In the genomic region with DNA sequence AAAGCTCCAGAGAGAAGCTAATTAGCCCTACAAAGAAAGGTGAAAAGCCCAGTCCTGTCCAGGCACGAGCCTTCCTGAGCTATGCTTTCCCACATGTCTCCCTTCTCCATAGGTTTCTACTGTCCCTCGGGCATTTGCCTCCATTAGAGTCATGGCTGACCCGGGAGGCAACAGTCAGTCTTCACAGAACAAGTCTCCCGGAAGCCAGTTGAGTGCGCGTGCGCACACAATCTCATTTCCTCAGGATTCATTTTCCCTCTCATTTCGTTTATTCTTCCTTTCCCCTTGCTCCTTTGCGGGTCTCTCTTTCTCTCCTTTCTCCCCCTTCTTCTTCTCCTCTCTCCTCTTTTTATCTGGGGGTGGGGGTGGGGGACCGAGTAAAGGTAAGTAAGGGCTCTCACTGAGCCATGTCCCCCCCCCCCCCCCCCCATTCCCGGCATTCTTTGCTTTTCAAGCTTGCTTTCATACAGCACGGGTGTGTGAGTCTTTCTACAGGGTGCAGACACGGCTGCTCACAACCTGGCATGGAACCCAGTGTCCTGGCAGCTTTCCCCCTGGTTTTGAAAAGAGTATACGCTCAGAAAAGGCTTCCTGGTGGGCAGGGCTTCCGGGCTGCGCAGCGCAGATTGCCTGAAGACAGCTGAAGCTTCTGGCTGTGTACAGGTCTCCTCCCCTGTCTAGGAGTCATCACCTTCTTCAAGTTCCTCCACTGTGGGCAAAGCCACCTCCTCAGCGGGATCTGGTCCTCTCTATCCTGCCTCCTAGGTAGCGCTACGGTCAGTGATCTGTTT, we compare ENCODE assay signal across 9 mouse cellular contexts.
DNase-seq lines count a peak whose midpoint lies in the region; ATAC-seq lines count a peak whose summit lies in the region.
"Had no signal": no experiment of that assay in that cellular context is flagged by ENCODE, and none has a peak within 500 bp of the region (broad histone marks: within the 10 kb centered on the region; RNA-seq: fewer than 3 reads in every experiment).

No protein-coding gene starts in this region.

- H3K4me3 ChIP-seq in hindbrain, embryonic 15.5 days, result no peak overlapping the region
- no peak overlapping the region for H3K4me3 ChIP-seq in hindbrain, embryonic 11.5 days (ENCODE audit: low read depth, low read length)

- no peaks in the 10 kb centered on the region for H3K4me1 ChIP-seq in hindbrain, embryonic 15.5 days (replicated peaks)
- no peaks in the 10 kb centered on the region for H3K4me1 ChIP-seq in hindbrain, embryonic 11.5 days (replicated peaks; ENCODE audit: control insufficient read depth, insufficient read depth, low read length)

- WGBS in hindbrain, embryonic 15.5 days, result 72% methylated on average over 19 of the region's 20 CpGs
- WGBS in hindbrain, embryonic 11.5 days, result 86% methylated on average over 18 of the region's 20 CpGs

- H3K27ac ChIP-seq in hindbrain, embryonic 15.5 days (replicated peaks), result no peak overlapping the region
- no peak overlapping the region for H3K27ac ChIP-seq in hindbrain, embryonic 11.5 days (ENCODE audit: low read depth, low read length)

- H3K27me3 ChIP-seq in hindbrain, embryonic 15.5 days, result no peaks in the 10 kb centered on the region
- H3K27me3 ChIP-seq in hindbrain, embryonic 11.5 days (ENCODE audit: control insufficient read depth, insufficient read depth, low read length), result no peaks in the 10 kb centered on the region
- H3K27me3 ChIP-seq: Patski had no signal

- ATAC-seq in hindbrain, embryonic 15.5 days (ENCODE audit: low FRiP score, low read depth), result peak; percentile 42; the same call in 1 of the 2 replicates
- ATAC-seq in hindbrain, embryonic 11.5 days (ENCODE audit: low FRiP score), result no peak
- no peak for ATAC-seq in activated CD4-positive, CD25-positive, alpha-beta regulatory T cell, adult 4 months
- ATAC-seq: Patski had no signal

- no peaks in the 10 kb centered on the region for H3K36me3 ChIP-seq in hindbrain, embryonic 15.5 days
- H3K36me3 ChIP-seq in hindbrain, embryonic 11.5 days (ENCODE audit: control insufficient read depth, insufficient read depth, low read length), result no peaks in the 10 kb centered on the region

- H3K9me3 ChIP-seq in hindbrain, embryonic 15.5 days, result no peaks in the 10 kb centered on the region
- H3K9me3 ChIP-seq in hindbrain, embryonic 11.5 days (ENCODE audit: control insufficient read depth, low read length), result no peaks in the 10 kb centered on the region

- no peak overlapping the region for H3K9ac ChIP-seq in hindbrain, embryonic 15.5 days
- H3K9ac ChIP-seq in hindbrain, embryonic 11.5 days (ENCODE audit: low read depth, low read length), result no peak overlapping the region

- no peak for DNase-seq in hindbrain, embryonic 11.5 days (ENCODE audit: low spot score)
- peak; percentile 36 for DNase-seq in ZHBTc4 (ENCODE audit: low read depth, low spot score)
- peak; percentile 41 to 76 for DNase-seq in cerebellum, postnatal 4 days (ENCODE audit: low spot score in 2 of 2)
- peak; percentile 58 to 63 for DNase-seq in left cerebral cortex, postnatal 14 days (ENCODE audit: low spot score in 2 of 2)
- DNase-seq in spleen, postnatal 36 days (ENCODE audit: low spot score in 2 of 2), result no peak
- no peak for DNase-seq in spleen, adult 12 weeks (ENCODE audit: low spot score)

- intact Hi-C loops in left cerebral cortex, postnatal 14 days (cut with DNase I), result loop anchor here (10.0 kb wide), 1 partner anchor 191 kb away; no protein-coding TSS in a partner anchor

- no peak overlapping the region for H3K4me2 ChIP-seq in hindbrain, embryonic 15.5 days
- no peak overlapping the region for H3K4me2 ChIP-seq in hindbrain, embryonic 11.5 days (replicated peaks; ENCODE audit: low read depth, low read length)

Comparison
In these comparisons a context has a peak if more than half of its experiments do, and no peak if none do; other contexts are left out.
1. DNase-seq: peak in ZHBTc4 (single experiment), cerebellum, postnatal 4 days (2 of 2) and left cerebral cortex, postnatal 14 days (2 of 2); none in hindbrain, embryonic 11.5 days (single experiment), spleen, postnatal 36 days (0 of 2) and spleen, adult 12 weeks (single experiment).